Comparison of ENCODE assay signal across 7 mouse cellular contexts in the genomic region with DNA sequence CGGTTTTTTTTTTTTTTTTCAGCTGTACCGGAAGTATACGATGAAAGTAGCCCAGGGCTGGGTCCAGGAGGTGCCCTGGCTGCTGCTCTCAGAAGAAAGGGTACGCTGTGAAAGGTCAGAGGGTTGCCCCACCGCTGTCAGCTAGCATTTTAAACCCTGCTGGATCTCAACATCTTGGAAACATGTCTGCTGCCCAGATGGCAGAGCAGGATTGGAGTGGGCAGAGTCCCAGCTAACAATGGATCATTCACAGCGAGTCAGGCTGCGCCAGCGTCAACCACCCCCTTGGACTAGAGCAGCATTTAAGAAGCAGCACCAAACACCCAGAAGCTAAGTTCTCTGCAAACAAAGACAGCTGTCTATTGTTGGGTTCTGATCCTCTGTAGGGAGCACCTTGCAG. TPM values are rescaled to one million over a fixed set of nuclear protein-coding genes. Genes with fewer than 3 reads are reported as not detected.
A peak's percentile ranks its signal among the peaks of the same experiment; 100 is the strongest.
DNase-seq lines count a peak whose midpoint lies in the region; ATAC-seq and TF ChIP-seq lines count a peak whose summit lies in the region.

No protein-coding gene starts in this region.

- peak overlapping the region; percentile 94 for H3K27ac ChIP-seq in hindbrain, embryonic 11.5 days (ENCODE audit: low read depth, low read length)

- no peaks in the 10 kb centered on the region for H3K36me3 ChIP-seq in hindbrain, embryonic 11.5 days (ENCODE audit: control insufficient read depth, insufficient read depth, low read length)

- no peak for TF ChIP-seq POLR2A in brain, embryonic 14.5 days (IDR thresholded peaks at IDR 0.05; ENCODE audit: borderline replicate concordance, extremely low read depth, insufficient read depth, insufficient read length, poor library complexity, severe bottlenecking)

- no peak for TF ChIP-seq CTCF in brain, embryonic 14.5 days (IDR thresholded peaks at IDR 0.05; ENCODE audit: borderline replicate concordance, extremely low read depth, insufficient read depth, insufficient read length)

- peak overlapping the region; percentile 15; the same call in 1 of the 2 replicates for H3K4me2 ChIP-seq in hindbrain, embryonic 11.5 days (replicated peaks; ENCODE audit: low read depth, low read length)

- H3K9me3 ChIP-seq in hindbrain, embryonic 11.5 days (ENCODE audit: control insufficient read depth, low read length): no peaks in the 10 kb centered on the region

- DNase-seq in brain, embryonic 14.5 days (ENCODE audit: low read depth): peak; percentile 88
- peak; percentile 79 for DNase-seq in embryo, embryonic 10 days (ENCODE audit: low spot score)
- DNase-seq in hindbrain, embryonic 11.5 days (ENCODE audit: low spot score): peak; percentile 71
- peak; percentile 85 for DNase-seq in left cerebral cortex, postnatal 4 days
- peak; percentile 76 to 81 for DNase-seq in right cerebral cortex, postnatal 10 days (ENCODE audit: low spot score in 2 of 2)
- DNase-seq in ovary, postnatal 36 days (ENCODE audit: low spot score): no peak
- no peak for DNase-seq in kidney, postnatal 36 days

- peaks cover 5% of the 10 kb centered on the region for H3K4me1 ChIP-seq in hindbrain, embryonic 11.5 days (replicated peaks; ENCODE audit: control insufficient read depth, insufficient read depth, low read length)

- no peaks in the 10 kb centered on the region for H3K27me3 ChIP-seq in hindbrain, embryonic 11.5 days (ENCODE audit: control insufficient read depth, insufficient read depth, low read length)

- intact Hi-C loops in left cerebral cortex, postnatal 4 days (cut with DNase I): no loop called here

- peak overlapping the region; percentile 38; the same call in 1 of the 2 replicates for H3K9ac ChIP-seq in hindbrain, embryonic 11.5 days (ENCODE audit: low read depth, low read length)

- peak; percentile 71 for ATAC-seq in hindbrain, embryonic 11.5 days (ENCODE audit: low FRiP score)

- no peak overlapping the region for H3K4me3 ChIP-seq in hindbrain, embryonic 11.5 days (ENCODE audit: low read depth, low read length)

- 8% methylated on average over 8 of the region's 8 CpGs for WGBS in hindbrain, embryonic 11.5 days

RNA-seq across cellular contexts. Expression of a gene that starts 48.3 kb away (rescaled TPM):
- 8.4 and 9.1 TPM in 2 replicates for polyA plus RNA-seq in brain, embryonic 14.5 days (2012; rRNA removed)
- polyA plus RNA-seq in hindbrain, embryonic 11.5 days (2014; fragmentation: Nextera tagmentation; extraction: Ambion mirVana): 9.2 and 12.1 TPM in 2 replicates
- total RNA-seq in left cerebral cortex, postnatal 4 days (2021): 1 to 10 TPM; 3.7 to 4.4 TPM

RNA-seq across cellular contexts. Expression of a gene that starts 52.1 kb away (rescaled TPM):
- 0.83 and 1.2 TPM in 2 replicates for polyA plus RNA-seq in brain, embryonic 14.5 days (2012; rRNA removed)
- polyA plus RNA-seq in hindbrain, embryonic 11.5 days (2014; fragmentation: Nextera tagmentation; extraction: Ambion mirVana): 0.86 and 1.2 TPM in 2 replicates
- total RNA-seq in left cerebral cortex, postnatal 4 days (2021): under 1 TPM; 0.66 to 0.81 TPM

Comparison
In these comparisons a context has a peak if more than half of its experiments do, and no peak if none do; other contexts are left out.
1. DNase-seq: peak in brain, embryonic 14.5 days (single experiment), embryo, embryonic 10 days (single experiment), hindbrain, embryonic 11.5 days (single experiment), left cerebral cortex, postnatal 4 days (single experiment) and right cerebral cortex, postnatal 10 days (2 of 2); none in ovary, postnatal 36 days (single experiment) and kidney, postnatal 36 days (0 of 2).